19 mouse cellular contexts compared by ENCODE assay signal in genomic region chr3:41613706-41614105, GRCm38 (mm10). TPM values are rescaled to one million over a fixed set of nuclear protein-coding genes. Genes with fewer than 3 reads are reported as not detected.
DNase-seq lines count a peak whose midpoint lies in the region; ATAC-seq and TF ChIP-seq lines count a peak whose summit lies in the region.
"Had no signal": no experiment of that assay in that cellular context is flagged by ENCODE, and none has a peak within 500 bp of the region (broad histone marks: within the 10 kb centered on the region; RNA-seq: fewer than 3 reads in every experiment).

No protein-coding gene starts in this region.

- no peaks in the 10 kb centered on the region for H3K27me3 ChIP-seq in thymus, adult 2 months (ENCODE audit: control insufficient read depth, insufficient read depth, low read length)
- H3K27me3 ChIP-seq: embryonic facial prominence, embryonic 15.5 days; hindbrain, embryonic 15.5 days; limb, embryonic 15.5 days; megakaryocyte, embryonic 14.5 days had no signal

- H3K4me3 ChIP-seq in thymus, adult 2 months (ENCODE audit: control insufficient read depth, insufficient read depth, low read length), result no peak overlapping the region
- H3K4me3 ChIP-seq in lung, adult 2 months (replicated peaks; ENCODE audit: extremely low read depth, low read depth, low read length), result no peak overlapping the region
- H3K4me3 ChIP-seq: embryonic facial prominence, embryonic 15.5 days; hindbrain, embryonic 15.5 days; limb, embryonic 15.5 days; megakaryocyte, embryonic 14.5 days had no signal

- ATAC-seq in frontal cortex, adult (ENCODE audit: low TSS enrichment), result peak; percentile 31
- ATAC-seq: midbrain, embryonic 16.5 days had no signal

- no peak for TF ChIP-seq CTCF in thymus, adult 2 months (IDR thresholded peaks at IDR 0.05; ENCODE audit: borderline replicate concordance, control insufficient read depth, extremely low read depth, insufficient read depth, low read length, poor library complexity)
- TF ChIP-seq CTCF in lung, adult 2 months (IDR thresholded peaks at IDR 0.05; ENCODE audit: insufficient read depth, low read length), result no peak

- H3K36me3 ChIP-seq in thymus, adult 2 months (ENCODE audit: control insufficient read depth, insufficient read depth, low read length), result peaks cover 39% of the 10 kb centered on the region

- intact Hi-C loops in heart, postnatal 25 days (cut with DNase I), result no loop called here

- WGBS in thymus, adult 2 months, result 96% methylated on average over 9 of the region's 9 CpGs
- 83% methylated on average over 9 of the region's 9 CpGs for WGBS in lung, adult 2 months

- no peak overlapping the region for H3K27ac ChIP-seq in thymus, adult 2 months (ENCODE audit: control insufficient read depth, insufficient read depth, low read length)
- H3K27ac ChIP-seq: embryonic facial prominence, embryonic 15.5 days; hindbrain, embryonic 15.5 days; limb, embryonic 15.5 days had no signal

- H3K4me1 ChIP-seq in thymus, adult 2 months (replicated peaks; ENCODE audit: control insufficient read depth, insufficient read depth, low read length), result no peaks in the 10 kb centered on the region
- H3K4me1 ChIP-seq in lung, adult 2 months (ENCODE audit: control insufficient read depth, insufficient read depth, low read length), result no peaks in the 10 kb centered on the region; the same call in 1 of the 2 replicates
- H3K4me1 ChIP-seq: embryonic facial prominence, embryonic 15.5 days; hindbrain, embryonic 15.5 days; limb, embryonic 15.5 days; megakaryocyte, embryonic 14.5 days had no signal

- no peak for DNase-seq in frontal cortex, postnatal 14 days (ENCODE audit: low spot score in 2 of 2)
- peak; percentile 77 for DNase-seq in MN1 (ENCODE audit: low spot score)
- peak; percentile 38 for DNase-seq in cerebellum, adult 11 months
- peak; percentile 45 to 51 for DNase-seq in cerebellum, postnatal 14 days
- no peak for DNase-seq in thymus, adult 2 months
- no peak for DNase-seq in lung, adult 2 months
- no peak for DNase-seq in heart, postnatal 25 days (ENCODE audit: low spot score)
- DNase-seq: adrenal gland, adult 2 months; gastrocnemius, postnatal 25 days; kidney, adult 2 months; kidney, postnatal 14 days; lung, postnatal 14 days; right cerebral cortex, adult 18-20 months had no signal

- no peak for TF ChIP-seq POLR2A in thymus, adult 2 months (IDR thresholded peaks at IDR 0.05; ENCODE audit: control insufficient read depth, extremely low read depth, insufficient read depth, low read length, poor library complexity)
- no peak for TF ChIP-seq POLR2A in lung, adult 2 months (IDR thresholded peaks at IDR 0.05; ENCODE audit: borderline replicate concordance, extremely low read depth, low read depth, low read length)

RNA-seq across cellular contexts. Expression of gene Jade1, which starts 58.2 kb away (rescaled TPM):
- 22.7 and 31.9 TPM in 2 replicates for polyA plus RNA-seq in thymus, adult 2 months (2012; rRNA removed)
- 13.2 and 14.3 TPM in 2 replicates for polyA plus RNA-seq in lung, adult 2 months (2012; rRNA removed)
- total RNA-seq in heart, postnatal 25 days (2021), result 10 to 100 TPM; 29.9 to 36.7 TPM

Comparison
In these comparisons a context has a peak if more than half of its experiments do, and no peak if none do; other contexts are left out.
1. DNase-seq: peak in MN1 (single experiment), cerebellum, adult 11 months (single experiment) and cerebellum, postnatal 14 days (2 of 2); none in frontal cortex, postnatal 14 days (0 of 2), thymus, adult 2 months (single experiment), lung, adult 2 months (single experiment) and heart, postnatal 25 days (single experiment).